Mouse (Mus musculus) kidney, adult 2 months (tissue): ENCODE data around the gene Xpo6.

Source experiments
- CTCF ChIP-seq: fragments of 200-500 bp; conservative IDR thresholded peaks from 2 replicates; pipeline ENCODE4 v1.5.1; 2011; ENCODE audit warnings: low read depth, mild to moderate bottlenecking, control low read depth, low read length, moderate library complexity, mixed read lengths; ENCODE audit not compliant: insufficient read depth, insufficient read length
- POLR2A ChIP-seq: fragments of 200-500 bp; IDR thresholded peaks from one replicate; pipeline ENCODE4 v1.6.1; 2011; ENCODE audit warnings: low read depth, low read length, control low read depth

DNA sequence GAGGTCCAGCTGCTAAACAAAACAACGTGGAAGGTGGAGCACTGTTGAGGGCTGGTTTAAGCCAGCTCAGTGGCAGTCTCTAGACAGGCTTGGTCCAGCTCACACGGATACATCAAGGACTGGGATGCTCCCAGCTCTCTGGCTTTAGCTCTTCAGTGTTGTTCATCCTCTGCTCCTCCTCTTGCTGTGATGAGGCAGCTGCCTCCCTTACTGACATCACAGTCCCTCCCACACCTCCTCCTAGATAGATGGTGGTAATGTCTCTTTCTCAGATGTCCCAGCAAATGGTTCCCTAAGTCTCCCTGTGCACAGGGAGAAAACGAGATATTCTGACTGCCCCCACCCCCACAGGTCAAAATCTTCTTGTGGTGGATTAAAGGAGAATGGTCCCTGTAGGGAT, 107.1 kb downstream of the Xpo6 start:
- TF ChIP-seq POLR2A (no peak), CTCF (no peak)
